Mouse (Mus musculus) mammary gland, adult 2 months (tissue): Measurements from ENCODE around the gene P2ry10b. TPM values are rescaled to one million over a fixed set of nuclear protein-coding genes. Genes with fewer than 3 reads are reported as not detected.

ENCODE experiments used
- polyA plus RNA-seq: library from polyadenylated mRNA; depleted of rRNA; stranded (reverse); fragments of >200 nt; gene quantifications from 2 replicates; pipeline ENCODE4 v1.2.3, GENCODE M21; 2012; ENCODE audit warnings: low replicate concordance; rRNA removed

P2ry10b gene
- polyA plus RNA-seq, result 7.9 and 15.2 TPM in 2 replicates

DNA sequence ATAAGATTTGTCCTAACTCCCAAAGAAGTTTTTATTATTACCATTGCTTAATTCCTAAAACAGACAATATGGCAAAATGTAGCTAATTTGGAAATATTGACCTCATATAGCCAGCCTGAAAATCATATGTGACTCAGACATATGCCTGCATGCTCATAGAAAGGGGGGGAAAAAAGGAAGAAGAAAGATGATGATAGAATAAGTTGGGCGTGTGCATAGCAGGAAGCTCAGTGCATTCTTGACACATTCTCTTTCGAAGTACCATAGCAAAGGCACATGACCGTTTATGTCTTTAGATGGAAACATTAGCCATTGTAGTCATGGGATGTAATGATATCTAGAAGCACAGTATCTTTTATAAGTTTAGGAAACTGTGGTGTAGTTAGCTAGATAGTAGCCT is at the start of gene P2ry10b:
Gene P2ry10b (plus strand): TSS at position 247 of the 400 bp plus-strand sequence.

Other genes starting within 250 kb of the P2ry10b start
- gene Lpar4, start 228.3 kb upstream of the P2ry10b start, polyA plus RNA-seq, result 0.72 and 2.1 TPM in 2 replicates
- gene P2ry10, start 60.4 kb upstream of the P2ry10b start, polyA plus RNA-seq, result 5.3 and 9.3 TPM in 2 replicates
- gene Gpr174, start 107.0 kb downstream of the P2ry10b start, polyA plus RNA-seq, result 1.5 and 3.0 TPM in 2 replicates